Mouse (Mus musculus) midbrain, embryonic 14.5 days (tissue): Measurements from ENCODE around the gene 4921517D22Rik. TPM values are rescaled to one million over a fixed set of nuclear protein-coding genes. Genes with fewer than 3 reads are reported as not detected.

Source experiments
- ATAC-seq: fragments of 200-750 bp; cut with Nextera tagmentation; 2 replicates; pipeline ENCODE4 v1.8.0; 2017; ENCODE audit warnings: moderate number of reproducible peaks, moderate library complexity; ENCODE audit not compliant: low FRiP score, low TSS enrichment
- DNase-seq: peaks from one replicate; pipeline ENCODE4 v3.0.0-alpha.2; 2015
- H3K27ac ChIP-seq: fragments of 300-500 bp; sonication (generic); replicated peaks from 2 replicates; pipeline ENCODE4 v1.5.1; 2014; ENCODE audit warnings: mild to moderate bottlenecking, low read depth, low read length, moderate library complexity
- H3K27me3 ChIP-seq: fragments of 300-500 bp; sonication (generic); 2 replicates; pipeline ENCODE4 v1.6.1; 2014; ENCODE audit warnings: low read length, control low read depth, mixed read lengths; ENCODE audit not compliant: control insufficient read depth, insufficient read depth
- H3K36me3 ChIP-seq: fragments of 300-500 bp; sonication (generic); 2 replicates; pipeline ENCODE4 v1.6.1; 2014; ENCODE audit warnings: low read length, control low read depth; ENCODE audit not compliant: control insufficient read depth, insufficient read depth
- H3K4me1 ChIP-seq: fragments of 300-500 bp; sonication (generic); 2 replicates; pipeline ENCODE4 v1.6.1; 2014; ENCODE audit warnings: mild to moderate bottlenecking, antibody characterized with exemption, low read length, control low read depth; ENCODE audit not compliant: control insufficient read depth, insufficient read depth
- H3K4me2 ChIP-seq: fragments of 300-500 bp; sonication (generic); 2 replicates; pipeline ENCODE4 v1.6.1; 2014; ENCODE audit warnings: mild to moderate bottlenecking, low read length, moderate library complexity
- H3K4me3 ChIP-seq: fragments of 300-500 bp; sonication (generic); replicated peaks from 2 replicates; pipeline ENCODE4 v1.5.1; 2014; ENCODE audit warnings: low read depth, low read length
- H3K9ac ChIP-seq: fragments of 300-500 bp; sonication (generic); replicated peaks from 2 replicates; pipeline ENCODE4 v1.6.1; 2014; ENCODE audit warnings: mild to moderate bottlenecking, low read length, moderate library complexity
- H3K9me3 ChIP-seq: fragments of 300-500 bp; sonication (generic); 2 replicates; pipeline ENCODE4 v1.6.1; 2016; ENCODE audit warnings: low read length, control low read depth, mixed read lengths; ENCODE audit not compliant: control insufficient read depth
- WGBS: fragments of 180-500 bp; shearing (Covaris S2); extraction: QIAGEN DNeasy Blood & Tissue Kit; methylation state at CpG from one replicate; pipeline ENCODE4 v1.1.7; 2014; 5-methylcytosine and 5-hydroxymethylcytosine counted together
- polyA plus RNA-seq: library from polyadenylated mRNA; unstranded; fragments of >200 nt; fragmentation: Nextera tagmentation; extraction: Ambion mirVana; gene quantifications from 2 replicates; pipeline ENCODE4 v1.2.1, GENCODE M21; 2014

Gene 4921517D22Rik
- polyA plus RNA-seq, 1 experiment from 2014 or later, result not detected

- H3K27me3 ChIP-seq, result no peaks in the 10 kb centered on the region
- peak overlapping the region; percentile 73 for H3K4me2 ChIP-seq
- peaks cover 15% of the 10 kb centered on the region for H3K4me1 ChIP-seq
- 2% methylated on average over 3 of the region's 3 CpGs for WGBS
- 0 out of 2 replicates have a peak, but pooled peaks cover 4% of the 10 kb centered on the region for H3K36me3 ChIP-seq
- H3K4me3 ChIP-seq, result peak overlapping the region; percentile 75
- peak overlapping the region; percentile 87 for H3K27ac ChIP-seq
- peak overlapping the region; percentile 75 for H3K9ac ChIP-seq
- DNase-seq (peak; percentile 67), ATAC-seq (no peak)
- no peaks in the 10 kb centered on the region for H3K9me3 ChIP-seq
Observed at GRCm38 (mm10) chr13:59674215-59674614, 19.7 kb downstream of the 4921517D22Rik start.

- DNase-seq (peak; percentile 56), ATAC-seq (no peak)
- H3K9ac ChIP-seq, result peak overlapping the region; percentile 56
- H3K4me3 ChIP-seq, result peak overlapping the region; percentile 75
- no peaks in the 10 kb centered on the region for H3K9me3 ChIP-seq
- 8% methylated on average over 7 of the region's 7 CpGs for WGBS
- H3K27ac ChIP-seq, result peak overlapping the region; percentile 61; the same call in 1 of the 2 replicates
- H3K4me1 ChIP-seq, result peaks cover 15% of the 10 kb centered on the region
- no peaks in the 10 kb centered on the region for H3K27me3 ChIP-seq
- 0 out of 2 replicates have a peak, but pooled peaks cover 4% of the 10 kb centered on the region for H3K36me3 ChIP-seq
- peak overlapping the region; percentile 73 for H3K4me2 ChIP-seq
Observed at GRCm38 (mm10) chr13:59673597-59673996, 20.3 kb downstream of the 4921517D22Rik start.

- no peaks in the 10 kb centered on the region for H3K27me3 ChIP-seq
- no peak overlapping the region for H3K4me3 ChIP-seq
- H3K9me3 ChIP-seq, result no peaks in the 10 kb centered on the region
- no peak overlapping the region for H3K9ac ChIP-seq
- H3K4me2 ChIP-seq, result peak overlapping the region; percentile 20; the same call in 1 of the 2 replicates
- H3K36me3 ChIP-seq, result peaks cover 4% of the 10 kb centered on the region; the same call in 1 of the 2 replicates
- 68% methylated on average over 6 of the region's 6 CpGs for WGBS
- ATAC-seq (no peak), DNase-seq (no peak)
- peak overlapping the region; percentile 54; the same call in 1 of the 2 replicates for H3K27ac ChIP-seq
- peaks cover 15% of the 10 kb centered on the region for H3K4me1 ChIP-seq
Observed at GRCm38 (mm10) chr13:59672248-59672647, 21.7 kb downstream of the 4921517D22Rik start.

- H3K36me3 ChIP-seq, result peaks cover 11% of the 10 kb centered on the region; the same call in 1 of the 2 replicates
- H3K27ac ChIP-seq, result peak overlapping the region; percentile 54; the same call in 1 of the 2 replicates
- ATAC-seq, result no peak
- H3K4me1 ChIP-seq, result peaks cover 15% of the 10 kb centered on the region
- H3K4me2 ChIP-seq, result peak overlapping the region; percentile 20; the same call in 1 of the 2 replicates
- no peaks in the 10 kb centered on the region for H3K27me3 ChIP-seq
- 43% methylated on average over 2 of the region's 2 CpGs for whole genome bisulfite sequencing
- DNase-seq, result peak; percentile 50
- H3K4me3 ChIP-seq, result no peak overlapping the region
- H3K9me3 ChIP-seq, result no peaks in the 10 kb centered on the region
- no peak overlapping the region for H3K9ac ChIP-seq
Observed at GRCm38 (mm10) chr13:59671521-59671920, 22.4 kb downstream of the 4921517D22Rik start.

GRCm38 (mm10) chr13:59669946-59670345 is 24.0 kb downstream of the 4921517D22Rik start:
- Histone ChIP-seq H3K4me1 (peaks cover 15% of the 10 kb centered on the region), H3K4me3 (no peak overlapping the region), H3K27ac (no peak overlapping the region), H3K9me3 (no peaks in the 10 kb centered on the region), H3K4me2 (no peak overlapping the region), H3K36me3 (peaks cover 16% of the 10 kb centered on the region), H3K27me3 (no peaks in the 10 kb centered on the region), H3K9ac (no peak overlapping the region)
- WGBS, result 83% methylated on average over 10 of the region's 10 CpGs
- ATAC-seq (no peak), DNase-seq (no peak)

GRCm38 (mm10) chr13:59668501-59669093 is 25.3 kb downstream of the 4921517D22Rik start:
- Histone ChIP-seq H3K4me3 (no peak overlapping the region), H3K9me3 (no peaks in the 10 kb centered on the region), H3K36me3 (peaks cover 30% of the 10 kb centered on the region), H3K27me3 (no peaks in the 10 kb centered on the region), H3K27ac (no peak overlapping the region), H3K4me1 (peaks cover 13% of the 10 kb centered on the region), H3K9ac (0 out of 2 replicates have a peak overlapping the region, but pooled peaks have one; percentile 14), H3K4me2 (no peak overlapping the region)
- ATAC-seq (no peak), DNase-seq (no peak)
- 88% methylated on average over 11 of the region's 11 CpGs for WGBS

- Histone ChIP-seq H3K36me3 (peaks cover 37% of the 10 kb centered on the region), H3K9me3 (no peaks in the 10 kb centered on the region), H3K27ac (no peak overlapping the region), H3K4me3 (no peak overlapping the region), H3K4me1 (peaks cover 9% of the 10 kb centered on the region; the same call in 1 of the 2 replicates), H3K27me3 (no peaks in the 10 kb centered on the region), H3K4me2 (no peak overlapping the region), H3K9ac (no peak overlapping the region)
- DNase-seq (no peak), ATAC-seq (no peak)
- 80% methylated on average over 5 of the region's 5 CpGs for WGBS
Observed at GRCm38 (mm10) chr13:59667763-59668162, 26.1 kb downstream of the 4921517D22Rik start.

GRCm38 (mm10) chr13:59663939-59664712 is 29.8 kb downstream of the 4921517D22Rik start:
- no peak for DNase-seq
- 94% methylated on average over 19 of the region's 19 CpGs for WGBS
- H3K27ac ChIP-seq, result no peak overlapping the region
- ATAC-seq, result no peak
- H3K4me3 ChIP-seq, result no peak overlapping the region
- no peak overlapping the region for H3K4me2 ChIP-seq
- H3K27me3 ChIP-seq, result no peaks in the 10 kb centered on the region
- H3K36me3 ChIP-seq, result peaks cover 50% of the 10 kb centered on the region
- no peaks in the 10 kb centered on the region for H3K9me3 ChIP-seq
- H3K9ac ChIP-seq, result no peak overlapping the region
- no peaks in the 10 kb centered on the region for H3K4me1 ChIP-seq
